Mouse (Mus musculus): ENCODE data around the gene Ints11. TPM values are rescaled to one million over a fixed set of nuclear protein-coding genes. Genes with fewer than 3 reads are reported as not detected.
A peak's percentile ranks its signal among the peaks of the same experiment; 100 is the strongest.

Gene Ints11
- polyA plus RNA-seq, 1 experiment from 2014 or later, result 40.3 TPM

DNA sequence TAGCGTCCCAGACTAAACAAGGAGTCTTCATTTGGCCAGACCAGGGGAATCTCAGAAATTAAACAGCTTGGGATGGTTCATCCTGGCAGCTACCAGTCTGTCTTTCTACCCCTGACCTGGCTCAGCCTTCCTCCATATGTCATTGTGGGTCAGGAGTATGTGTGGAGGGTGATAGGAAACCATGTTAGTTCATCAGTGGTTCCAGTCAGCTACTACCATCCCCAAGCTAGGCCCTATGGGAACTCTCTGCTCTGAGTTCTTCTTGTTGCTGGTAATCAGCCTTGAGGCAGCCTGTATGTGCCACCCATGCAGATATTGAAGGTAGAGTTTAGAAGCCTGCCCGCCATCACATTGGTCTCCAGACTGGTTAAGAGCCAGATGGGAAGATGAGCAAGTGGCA lies 29.0 kb downstream of the Ints11 start:
- Histone ChIP-seq H3K9me3 (replicated peaks; ENCODE audit: low read length) (no peaks in the 10 kb centered on the region), H3K27me3 (ENCODE audit: insufficient read depth, low read length) (no peaks in the 10 kb centered on the region), H3K36me3 (ENCODE audit: insufficient read depth, low read length) (peaks cover 33% of the 10 kb centered on the region), H3K27ac (no peak overlapping the region), H3K4me1 (replicated peaks; ENCODE audit: insufficient read depth, low read length) (peaks cover 5% of the 10 kb centered on the region; the same call in 1 of the 2 replicates), H3K4me3 (replicated peaks; ENCODE audit: low read depth, low read length) (no peak overlapping the region), H3K9ac (ENCODE audit: low read depth, low read length) (no peak overlapping the region), H3K4me2 (ENCODE audit: low read length) (no peak overlapping the region)
- 97% methylated on average over 2 of the region's 2 CpGs for WGBS
- ATAC-seq (replicated peaks; ENCODE audit: low FRiP score, low read depth), result no peak
- no peak for TF ChIP-seq CTCF (IDR thresholded peaks at IDR 0.05; ENCODE audit: low read depth)
- DNase-seq (ENCODE audit: low spot score), result no peak

DNA sequence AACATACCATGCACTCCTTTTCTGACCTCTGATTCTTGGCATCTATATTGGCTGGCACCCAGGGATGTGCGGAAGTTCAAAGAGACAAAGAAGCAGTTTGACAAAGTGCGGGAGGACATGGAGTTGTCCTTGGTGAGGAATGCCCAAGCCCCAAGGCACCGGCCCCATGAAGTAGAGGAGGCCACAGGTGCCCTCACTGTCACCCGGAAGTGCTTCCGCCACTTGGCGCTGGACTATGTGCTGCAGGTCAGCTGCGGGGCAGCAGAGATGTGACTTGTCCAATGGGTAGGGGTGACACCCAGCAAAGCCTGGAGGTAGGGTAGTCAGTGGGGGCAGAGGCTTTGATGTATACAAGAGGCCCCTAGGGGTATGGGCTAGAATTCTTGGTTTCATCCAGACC lies 30.0 kb downstream of the Ints11 start:
- WGBS, result 93% methylated on average over 7 of the region's 7 CpGs
- Histone ChIP-seq H3K27ac (no peak overlapping the region), H3K4me1 (replicated peaks; ENCODE audit: insufficient read depth, low read length) (peaks cover under 1% of the 10 kb centered on the region; the same call in 1 of the 2 replicates), H3K9ac (ENCODE audit: low read depth, low read length) (no peak overlapping the region), H3K4me2 (ENCODE audit: low read length) (no peak overlapping the region), H3K9me3 (replicated peaks; ENCODE audit: low read length) (no peaks in the 10 kb centered on the region), H3K36me3 (ENCODE audit: insufficient read depth, low read length) (peaks cover 39% of the 10 kb centered on the region), H3K27me3 (ENCODE audit: insufficient read depth, low read length) (no peaks in the 10 kb centered on the region), H3K4me3 (replicated peaks; ENCODE audit: low read depth, low read length) (no peak overlapping the region)
- no peak for ATAC-seq (replicated peaks; ENCODE audit: low FRiP score, low read depth)
- no peak for TF ChIP-seq CTCF (IDR thresholded peaks at IDR 0.05; ENCODE audit: low read depth)
- DNase-seq (ENCODE audit: low spot score), result no peak

DNA sequence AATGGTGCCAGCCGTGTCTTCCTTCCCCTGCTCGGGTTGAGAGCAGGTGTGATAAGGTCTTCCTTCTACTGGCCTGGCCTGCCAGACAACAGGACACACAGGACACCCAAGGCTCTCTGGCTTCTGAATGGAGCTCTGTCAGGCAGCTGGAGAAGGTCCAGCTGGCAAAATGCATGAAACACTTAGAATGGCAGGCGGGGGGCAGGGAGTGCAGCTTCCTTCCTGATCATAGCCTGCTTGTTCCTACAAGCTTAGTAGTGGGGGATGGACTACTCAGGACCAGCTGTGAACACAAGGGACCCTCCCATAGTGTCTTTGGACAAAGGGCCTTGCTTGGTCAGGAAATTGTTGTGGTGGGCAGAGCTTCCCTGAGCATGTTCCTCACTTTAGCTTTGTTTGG lies 31.9 kb downstream of the Ints11 start:
- peak; percentile 25 for DNase-seq (ENCODE audit: low spot score)
- no peaks in the 10 kb centered on the region for H3K27me3 ChIP-seq (ENCODE audit: insufficient read depth, low read length)
- no peak for TF ChIP-seq CTCF (IDR thresholded peaks at IDR 0.05; ENCODE audit: low read depth)
- no peaks in the 10 kb centered on the region for H3K4me1 ChIP-seq (replicated peaks; ENCODE audit: insufficient read depth, low read length)
- WGBS, result 63% methylated on average over 3 of the region's 3 CpGs
- H3K4me2 ChIP-seq (ENCODE audit: low read length), result no peak overlapping the region
- no peak overlapping the region for H3K9ac ChIP-seq (ENCODE audit: low read depth, low read length)
- ATAC-seq (replicated peaks; ENCODE audit: low FRiP score, low read depth), result no peak
- peaks cover 50% of the 10 kb centered on the region for H3K36me3 ChIP-seq (ENCODE audit: insufficient read depth, low read length)
- no peak overlapping the region for H3K27ac ChIP-seq
- no peak overlapping the region for H3K4me3 ChIP-seq (replicated peaks; ENCODE audit: low read depth, low read length)
- H3K9me3 ChIP-seq (replicated peaks; ENCODE audit: low read length), result no peaks in the 10 kb centered on the region

DNA sequence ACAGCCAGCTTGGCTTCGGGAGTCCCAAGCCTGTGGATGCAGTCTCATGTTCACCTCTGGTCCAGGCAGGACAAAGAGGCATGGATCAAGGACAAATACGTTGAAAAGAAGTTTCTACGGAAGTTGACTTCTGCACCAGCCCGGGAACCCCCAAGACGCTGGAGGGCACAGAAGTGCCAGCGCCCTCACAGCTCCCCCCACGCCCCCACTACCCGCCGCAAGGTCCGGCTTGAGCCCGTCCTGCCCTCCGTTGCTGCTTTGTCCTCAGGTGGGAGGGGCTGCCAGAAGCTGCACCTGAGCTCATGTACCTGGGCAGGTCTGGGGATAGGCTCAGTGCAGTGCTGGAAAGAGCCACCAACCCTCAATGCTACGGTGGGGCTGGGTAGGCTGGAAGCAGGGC lies 33.9 kb downstream of the Ints11 start:
- no peaks in the 10 kb centered on the region for H3K9me3 ChIP-seq (replicated peaks; ENCODE audit: low read length)
- ATAC-seq (replicated peaks; ENCODE audit: low FRiP score, low read depth), result no peak
- H3K4me1 ChIP-seq (replicated peaks; ENCODE audit: insufficient read depth, low read length), result no peaks in the 10 kb centered on the region
- H3K9ac ChIP-seq (ENCODE audit: low read depth, low read length), result no peak overlapping the region
- no peak overlapping the region for H3K4me3 ChIP-seq (replicated peaks; ENCODE audit: low read depth, low read length)
- no peak for TF ChIP-seq CTCF (IDR thresholded peaks at IDR 0.05; ENCODE audit: low read depth)
- no peaks in the 10 kb centered on the region for H3K27me3 ChIP-seq (ENCODE audit: insufficient read depth, low read length)
- peaks cover 51% of the 10 kb centered on the region for H3K36me3 ChIP-seq (ENCODE audit: insufficient read depth, low read length)
- no peak overlapping the region for H3K4me2 ChIP-seq (ENCODE audit: low read length)
- 96% methylated on average over 13 of the region's 13 CpGs for WGBS
- no peak overlapping the region for H3K27ac ChIP-seq
- DNase-seq (ENCODE audit: low spot score), result no peak

DNA sequence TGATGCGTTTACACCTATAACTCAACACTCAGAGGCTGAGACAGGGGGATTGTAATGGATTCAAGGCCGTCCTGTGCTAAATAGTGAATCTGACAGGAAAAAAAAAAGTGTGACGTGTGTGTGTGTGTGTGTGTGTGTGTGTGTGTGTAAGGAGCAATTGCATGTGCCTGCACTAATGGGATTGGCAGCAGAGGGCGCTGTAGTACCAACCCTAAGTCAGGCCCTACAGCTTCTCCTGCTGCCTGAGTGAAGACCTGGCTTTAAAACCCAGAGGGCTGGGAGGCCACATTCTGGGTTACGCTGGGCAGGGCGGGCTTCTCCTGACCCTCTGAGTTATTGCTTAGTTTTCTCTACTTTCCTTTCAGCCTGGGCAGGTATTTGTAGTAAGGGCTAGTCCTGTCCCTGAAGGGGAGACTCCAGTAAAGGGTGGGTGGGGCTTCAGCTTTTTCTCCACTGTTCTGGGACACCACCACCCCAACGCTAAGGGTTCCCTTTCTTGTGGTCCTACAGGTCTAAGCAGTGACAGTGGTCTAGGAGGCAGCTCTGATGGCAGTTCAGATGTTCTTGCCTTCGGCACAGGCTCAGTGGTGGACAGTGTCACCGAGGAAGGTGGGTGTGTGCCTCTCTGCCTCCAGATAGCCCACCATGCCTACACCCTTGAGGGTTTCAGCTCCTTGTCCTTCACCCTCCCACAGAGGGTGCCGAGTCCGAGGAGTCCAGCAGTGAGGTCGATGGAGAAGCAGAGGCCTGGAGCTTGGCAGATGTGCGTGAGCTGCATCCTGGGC lies 35.2 kb downstream of the Ints11 start:
- H3K36me3 ChIP-seq (ENCODE audit: insufficient read depth, low read length), result peaks cover 51% of the 10 kb centered on the region
- WGBS, result 89% methylated on average over 13 of the region's 13 CpGs

DNA sequence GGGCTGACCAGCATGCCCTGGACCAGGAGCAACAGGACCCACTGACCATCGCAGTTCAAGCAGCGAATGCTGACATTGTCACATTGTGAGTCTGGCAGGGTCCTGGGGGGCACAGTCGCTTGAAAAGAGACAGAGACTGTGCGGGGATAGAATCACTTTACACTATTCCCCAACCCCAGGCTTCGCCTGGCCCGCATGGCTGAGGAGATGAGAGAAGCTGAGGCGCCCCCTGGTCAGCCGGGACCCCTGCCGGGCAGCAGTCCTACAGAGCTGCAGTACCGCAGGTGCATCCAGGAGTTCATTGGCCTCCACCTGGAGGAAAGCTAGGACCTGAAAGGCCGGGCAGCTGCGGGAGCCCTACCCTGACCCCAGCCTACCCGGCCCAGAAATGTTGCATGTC lies 36.3 kb downstream of the Ints11 start:
- H3K9ac ChIP-seq (ENCODE audit: low read depth, low read length), result no peak overlapping the region
- WGBS, result 90% methylated on average over 13 of the region's 13 CpGs

More for the DNA sequence above, 35.2 kb downstream of the Ints11 start:
- Histone ChIP-seq H3K27ac (no peak overlapping the region), H3K9ac (ENCODE audit: low read depth, low read length) (no peak overlapping the region), H3K4me1 (replicated peaks; ENCODE audit: insufficient read depth, low read length) (no peaks in the 10 kb centered on the region), H3K9me3 (replicated peaks; ENCODE audit: low read length) (no peaks in the 10 kb centered on the region), H3K4me2 (ENCODE audit: low read length) (no peak overlapping the region), H3K4me3 (replicated peaks; ENCODE audit: low read depth, low read length) (no peak overlapping the region), H3K27me3 (ENCODE audit: insufficient read depth, low read length) (no peaks in the 10 kb centered on the region)
- ATAC-seq (replicated peaks; ENCODE audit: low FRiP score, low read depth) (no peak), DNase-seq (ENCODE audit: low spot score) (no peak)
- peak; percentile 35; the same call in 1 of the 2 replicates for TF ChIP-seq CTCF (IDR thresholded peaks at IDR 0.05; ENCODE audit: low read depth)

More for the DNA sequence above, 36.3 kb downstream of the Ints11 start:
- H3K4me3 ChIP-seq (replicated peaks; ENCODE audit: low read depth, low read length), result no peak overlapping the region
- no peaks in the 10 kb centered on the region for H3K27me3 ChIP-seq (ENCODE audit: insufficient read depth, low read length)
- TF ChIP-seq CTCF (IDR thresholded peaks at IDR 0.05; ENCODE audit: low read depth), result no peak
- no peaks in the 10 kb centered on the region for H3K4me1 ChIP-seq (replicated peaks; ENCODE audit: insufficient read depth, low read length)
- H3K36me3 ChIP-seq (ENCODE audit: insufficient read depth, low read length), result peaks cover 41% of the 10 kb centered on the region
- H3K27ac ChIP-seq, result no peak overlapping the region
- DNase-seq (ENCODE audit: low spot score), result no peak
- no peak for ATAC-seq (replicated peaks; ENCODE audit: low FRiP score, low read depth)
- no peak overlapping the region for H3K4me2 ChIP-seq (ENCODE audit: low read length)
- H3K9me3 ChIP-seq (replicated peaks; ENCODE audit: low read length), result no peaks in the 10 kb centered on the region

Data from kidney, postnatal 0 days (tissue).